In the genomic region with DNA sequence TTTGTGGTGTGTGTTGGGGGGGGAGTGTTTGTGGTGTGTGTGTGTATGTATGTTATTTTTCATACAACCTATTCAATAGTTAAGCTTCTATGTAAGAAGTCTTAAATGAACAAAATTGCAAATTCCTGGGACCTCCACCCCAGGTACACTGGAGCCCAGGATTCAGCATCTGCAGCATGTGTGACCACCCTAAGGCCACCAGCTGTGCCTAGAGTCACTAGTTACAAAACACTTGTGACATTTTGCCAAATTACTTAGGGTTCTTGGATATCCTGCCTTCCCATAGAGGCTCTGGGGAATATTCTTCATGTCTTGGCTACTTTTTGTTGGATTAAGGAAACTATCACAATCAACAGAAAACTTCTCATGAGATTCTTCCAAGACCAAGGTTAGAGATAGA, we compare ENCODE assay signal across 9 mouse cellular contexts. TPM values are rescaled to one million over a fixed set of nuclear protein-coding genes. Genes with fewer than 3 reads are reported as not detected.
DNase-seq lines count a peak whose midpoint lies in the region; ATAC-seq and TF ChIP-seq lines count a peak whose summit lies in the region.
"Had no signal": no experiment of that assay in that cellular context is flagged by ENCODE, and none has a peak within 500 bp of the region (broad histone marks: within the 10 kb centered on the region; RNA-seq: fewer than 3 reads in every experiment).

No protein-coding gene starts in this region.

- no peaks in the 10 kb centered on the region for H3K9me3 ChIP-seq in kidney, embryonic 14.5 days (ENCODE audit: control insufficient read depth, low read length)
- H3K9me3 ChIP-seq in hindbrain, embryonic 16.5 days (ENCODE audit: control insufficient read depth, low read length): no peaks in the 10 kb centered on the region

- H3K36me3 ChIP-seq in kidney, embryonic 14.5 days (ENCODE audit: control insufficient read depth, insufficient read depth, low read length): no peaks in the 10 kb centered on the region
- H3K36me3 ChIP-seq in hindbrain, embryonic 16.5 days (ENCODE audit: control insufficient read depth, insufficient read depth, low read length): no peaks in the 10 kb centered on the region
- no peaks in the 10 kb centered on the region for H3K36me3 ChIP-seq in myocyte (ENCODE audit: control insufficient read depth, insufficient read depth)

- no peak overlapping the region for H3K27ac ChIP-seq in kidney, embryonic 14.5 days (ENCODE audit: low read depth, low read length)
- no peak overlapping the region for H3K27ac ChIP-seq in embryonic fibroblast, embryonic 13.5 days (ENCODE audit: insufficient read depth, low read length)
- no peak overlapping the region for H3K27ac ChIP-seq in hindbrain, embryonic 16.5 days (ENCODE audit: low read depth, low read length)

- no peak overlapping the region for H3K4me2 ChIP-seq in kidney, embryonic 14.5 days (replicated peaks; ENCODE audit: low read depth, low read length)
- H3K4me2 ChIP-seq in hindbrain, embryonic 16.5 days (ENCODE audit: low read length): peak overlapping the region; percentile 82
- peak overlapping the region; percentile 80 for H3K4me2 ChIP-seq in myocyte (ENCODE audit: low read depth)

- H3K9ac ChIP-seq in kidney, embryonic 14.5 days (ENCODE audit: low read depth, low read length): no peak overlapping the region
- no peak overlapping the region for H3K9ac ChIP-seq in hindbrain, embryonic 16.5 days (ENCODE audit: low read depth, low read length)

- H3K27me3 ChIP-seq in kidney, embryonic 14.5 days (ENCODE audit: control insufficient read depth, insufficient read depth, low read length): peaks cover 33% of the 10 kb centered on the region
- H3K27me3 ChIP-seq in hindbrain, embryonic 16.5 days (replicated peaks; ENCODE audit: control insufficient read depth, insufficient read depth, low read length): peaks cover 27% of the 10 kb centered on the region
- no peaks in the 10 kb centered on the region for H3K27me3 ChIP-seq in myocyte (ENCODE audit: control insufficient read depth, insufficient read depth, insufficient read length)

- H3K79me2 ChIP-seq in myocyte (ENCODE audit: control insufficient read depth, insufficient read depth): no peaks in the 10 kb centered on the region

- peak overlapping the region; percentile 47; the same call in 1 of the 2 replicates for H3K4me3 ChIP-seq in kidney, embryonic 14.5 days (ENCODE audit: low read length)
- peak overlapping the region; percentile 45 for H3K4me3 ChIP-seq in embryonic fibroblast, embryonic 13.5 days (ENCODE audit: insufficient read depth, low read length)
- H3K4me3 ChIP-seq in hindbrain, embryonic 16.5 days (ENCODE audit: low read length): peak overlapping the region; percentile 59
- H3K4me3 ChIP-seq in myocyte: peak overlapping the region; percentile 26

- no peak for DNase-seq in kidney, adult 11 months
- no peak for DNase-seq in cerebellum, adult 11-12 months
- DNase-seq: cerebellum, postnatal 36 days; thymus, adult 2 months had no signal

- TF ChIP-seq POLR2A in embryonic fibroblast, embryonic 13.5 days (IDR thresholded peaks at IDR 0.05; ENCODE audit: low read depth, low read length): no peak
- TF ChIP-seq POLR2A in myocyte (IDR thresholded peaks at IDR 0.05; ENCODE audit: insufficient read length, low read depth): no peak

- H3ac ChIP-seq in myocyte (ENCODE audit: control insufficient read depth, insufficient read length): no peak overlapping the region

- ATAC-seq in kidney, embryonic 14.5 days (ENCODE audit: low FRiP score, low TSS enrichment): no peak
- ATAC-seq in hindbrain, embryonic 16.5 days: no peak
- no peak for ATAC-seq in erythroid progenitor cell, adult 5-6 weeks (replicated peaks; ENCODE audit: low FRiP score, poor library complexity, severe bottlenecking)

- peaks cover 12% of the 10 kb centered on the region; the same call in 1 of the 2 replicates for H3K4me1 ChIP-seq in kidney, embryonic 14.5 days (ENCODE audit: control insufficient read depth, insufficient read depth, low read length)
- peaks cover 4% of the 10 kb centered on the region; the same call in 1 of the 2 replicates for H3K4me1 ChIP-seq in embryonic fibroblast, embryonic 13.5 days (ENCODE audit: control insufficient read depth, insufficient read depth, low read length)
- H3K4me1 ChIP-seq in hindbrain, embryonic 16.5 days (ENCODE audit: control insufficient read depth, insufficient read depth, low read depth, low read length): peaks cover 14% of the 10 kb centered on the region

- TF ChIP-seq CTCF in embryonic fibroblast, embryonic 13.5 days (IDR thresholded peaks at IDR 0.05; ENCODE audit: borderline replicate concordance, insufficient read depth, low read length): no peak

TF ChIP-seq in myocyte, 11 proteins besides CTCF, POLR2A, EP300 and RAD21:
- TF ChIP-seq MYOG (IDR thresholded peaks at IDR 0.05; ENCODE audit: control insufficient read depth in 1 of 3, insufficient read depth in 1 of 3, insufficient read length in 2 of 3, low read depth in 2 of 3): no peak
- TF ChIP-seq CEBPB (IDR thresholded peaks at IDR 0.05; ENCODE audit: insufficient read depth, poor library complexity, severe bottlenecking): no peak
- TF ChIP-seq USF1 (IDR thresholded peaks at IDR 0.05; ENCODE audit: low read depth): no peak
- no peak for TF ChIP-seq TCF3 (IDR thresholded peaks at IDR 0.05; ENCODE audit: insufficient read length, low read depth)
- no peak for TF ChIP-seq SRF (IDR thresholded peaks at IDR 0.05; ENCODE audit: control insufficient read depth, insufficient read length, low read depth)
- TF ChIP-seq POLR2AphosphoS2 (IDR thresholded peaks at IDR 0.05; ENCODE audit: insufficient read length, low read depth): no peak
- TF ChIP-seq MYOD1 (IDR thresholded peaks at IDR 0.05; ENCODE audit: control insufficient read depth in 1 of 3, insufficient read length in 2 of 3, low read depth in 2 of 3): no peak
- no peak for TF ChIP-seq TCF12 (IDR thresholded peaks at IDR 0.05; ENCODE audit: insufficient read depth, poor library complexity, severe bottlenecking)
- no peak for TF ChIP-seq REST (IDR thresholded peaks at IDR 0.05; ENCODE audit: insufficient read depth, insufficient read length)
- TF ChIP-seq E2F4 (IDR thresholded peaks at IDR 0.05; ENCODE audit: insufficient read depth): no peak
- no peak for TF ChIP-seq MAX (IDR thresholded peaks at IDR 0.05; ENCODE audit: low read depth)
TF ChIP-seq in myocyte: peak in this region for 0.

RNA-seq across cellular contexts. Expression of a gene that starts 1.6 kb away (rescaled TPM):
- polyA plus RNA-seq in kidney, embryonic 14.5 days (2014; fragmentation: Nextera tagmentation; extraction: Ambion mirVana): 1.3 and 2.4 TPM in 2 replicates
- 5.4 and 10.7 TPM in 2 replicates for polyA plus RNA-seq in embryonic fibroblast, embryonic 13.5 days (2011; ENCODE audit: insufficient read length, low read depth, missing spikeins)
- 4.1 and 4.2 TPM in 2 replicates for polyA plus RNA-seq in hindbrain, embryonic 16.5 days (2015; fragmentation: Nextera tagmentation; extraction: Ambion mirVana)
- 0.08 TPM for polyA plus RNA-seq in myocyte (2012; fragmentation: generic; extraction: Trizol)
- total RNA-seq in erythroid progenitor cell, adult 5-6 weeks (2015; ENCODE audit: low replicate concordance): not detected in 2 replicates
- total RNA-seq in erythroid progenitor cell, adult 5-6 weeks (2017; ENCODE audit: low replicate concordance): not detected in 2 replicates
